Mouse (Mus musculus) small intestine, adult 2 months (tissue): ENCODE results near the gene Rsph14.

Source experiments
- CTCF ChIP-seq: fragments of 200-500 bp; IDR thresholded peaks from 2 replicates; pipeline ENCODE4 v1.5.1; 2012; ENCODE audit warnings: low read depth, mild to moderate bottlenecking, control low read depth, inconsistent platforms, low read length, moderate library complexity, mixed read lengths; ENCODE audit not compliant: insufficient replicate concordance, insufficient read length; ENCODE audit errors: extremely low read depth
- POLR2A ChIP-seq: fragments of 200-500 bp; IDR thresholded peaks from 2 replicates; pipeline ENCODE4 v1.6.1; 2012; ENCODE audit warnings: low read depth, mild to moderate bottlenecking, control low read depth, inconsistent platforms, low read length, moderate library complexity

DNA sequence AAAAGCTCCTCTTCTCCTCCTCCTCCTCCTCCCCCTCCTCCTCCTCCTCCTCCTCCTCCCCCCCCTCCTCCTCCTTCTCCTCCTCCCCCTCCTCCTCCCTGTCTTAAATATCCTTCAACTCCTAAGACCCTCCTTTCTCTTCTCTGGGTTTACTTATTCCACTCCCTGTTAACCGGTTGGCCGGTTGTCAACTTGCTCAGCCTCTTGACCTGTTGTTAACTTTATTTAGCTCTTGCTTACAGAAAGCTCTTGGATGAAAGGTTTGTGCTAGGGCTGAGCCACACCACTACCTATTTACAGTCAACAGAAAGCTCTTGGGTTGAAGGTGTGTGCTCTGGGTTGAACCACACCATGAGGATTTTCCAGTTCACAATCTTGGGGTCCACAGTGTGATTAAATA lies 12.1 kb downstream of the Rsph14 start:
- TF ChIP-seq POLR2A (no peak), CTCF (no peak)
